Mouse (Mus musculus) liver, embryonic 12.5 days (tissue): ENCODE measurements around the gene Ldha. TPM values are rescaled to one million over a fixed set of nuclear protein-coding genes. Genes with fewer than 3 reads are reported as not detected.
"Not testable (repeated sequence)": the region's sequence is repeated elsewhere in the genome, so short reads cannot be mapped to it uniquely, and the experiment has no call there.

Source experiments
- ATAC-seq: fragments of 200-750 bp; cut with Nextera tagmentation; 2 replicates; pipeline ENCODE4 v1.8.0; 2017; ENCODE audit warnings: moderate number of reproducible peaks, mild to moderate bottlenecking, moderate library complexity
- H3K27ac ChIP-seq: fragments of 300-500 bp; sonication (generic); 2 replicates; pipeline ENCODE4 v1.5.1; 2016; ENCODE audit warnings: mild to moderate bottlenecking
- H3K27me3 ChIP-seq: fragments of 300-500 bp; sonication (generic); replicated peaks from 2 replicates; pipeline ENCODE4 v1.6.1; 2016; ENCODE audit warnings: mild to moderate bottlenecking, moderate library complexity
- H3K36me3 ChIP-seq: fragments of 300-500 bp; sonication (generic); 2 replicates; pipeline ENCODE4 v1.6.1; 2016; ENCODE audit warnings: mild to moderate bottlenecking, moderate library complexity
- H3K4me1 ChIP-seq: fragments of 300-500 bp; sonication (generic); 2 replicates; pipeline ENCODE4 v1.6.1; 2016
- H3K4me2 ChIP-seq: fragments of 300-500 bp; sonication (generic); 2 replicates; pipeline ENCODE4 v1.6.1; 2016; ENCODE audit warnings: mild to moderate bottlenecking, moderate library complexity
- H3K4me3 ChIP-seq: fragments of 300-500 bp; sonication (generic); 2 replicates; pipeline ENCODE4 v1.5.1; 2016; ENCODE audit warnings: mild to moderate bottlenecking, moderate library complexity
- H3K9ac ChIP-seq: fragments of 300-500 bp; sonication (generic); 2 replicates; pipeline ENCODE4 v1.6.1; 2016; ENCODE audit warnings: mild to moderate bottlenecking, moderate library complexity
- H3K9me3 ChIP-seq: fragments of 300-500 bp; sonication (generic); replicated peaks from 2 replicates; pipeline ENCODE4 v1.6.1; 2016; ENCODE audit warnings: mild to moderate bottlenecking, moderate library complexity
- WGBS: fragments of 180-500 bp; shearing (Covaris S2); methylation state at CpG from one replicate; pipeline ENCODE4 v1.1.7; 2016; ENCODE audit not compliant: insufficient replicate concordance; 5-methylcytosine and 5-hydroxymethylcytosine counted together
- polyA plus RNA-seq: library from polyadenylated mRNA; unstranded; fragments of >200 nt; fragmentation: Nextera tagmentation; extraction: Ambion mirVana; gene quantifications from 2 replicates; pipeline ENCODE4 v1.2.1, GENCODE M21; 2016

The Ldha gene
- polyA plus RNA-seq, 1 experiment from 2014 or later: 1,789 TPM

GRCm38 (mm10) chr7:46857436-46857835, 16.2 kb downstream of the Ldha start:
- H3K27me3 ChIP-seq: no peaks in the 10 kb centered on the region
- H3K4me2 ChIP-seq: no peak overlapping the region
- ATAC-seq: no peak
- no peaks in the 10 kb centered on the region for H3K9me3 ChIP-seq
- no peak overlapping the region for H3K9ac ChIP-seq
- WGBS: 72% methylated on average over 9 of the region's 9 CpGs
- no peak overlapping the region for H3K4me3 ChIP-seq
- H3K36me3 ChIP-seq: peaks cover 43% of the 10 kb centered on the region
- no peaks in the 10 kb centered on the region for H3K4me1 ChIP-seq
- no peak overlapping the region for H3K27ac ChIP-seq

DNA sequence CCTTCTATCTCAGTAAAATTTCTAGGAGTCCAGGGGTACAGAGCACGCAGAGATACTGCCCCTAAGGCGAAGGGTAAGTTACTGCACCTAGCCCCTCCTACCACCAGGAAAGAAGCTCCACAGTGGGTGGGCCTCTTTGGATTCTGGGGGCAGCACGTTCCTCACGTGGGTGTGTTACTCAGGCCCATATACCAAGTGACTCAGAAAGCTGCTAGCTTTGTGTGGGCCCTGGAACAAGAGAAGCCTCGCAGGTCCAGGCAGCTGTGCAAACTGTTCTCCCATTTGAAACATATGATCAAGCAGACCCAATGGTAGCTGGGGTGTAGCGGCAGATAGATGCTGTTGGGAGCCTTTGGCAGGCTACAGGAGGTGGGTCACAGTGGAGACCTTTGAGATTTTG, 17.8 kb downstream of the Ldha start:
- no peaks in the 10 kb centered on the region for H3K4me1 ChIP-seq
- no peak overlapping the region for H3K4me2 ChIP-seq
- no peaks in the 10 kb centered on the region for H3K27me3 ChIP-seq
- no peak overlapping the region for H3K4me3 ChIP-seq
- no peak for ATAC-seq
- H3K27ac ChIP-seq: no peak overlapping the region
- H3K36me3 ChIP-seq: peaks cover 27% of the 10 kb centered on the region
- H3K9ac ChIP-seq: no peak overlapping the region
- H3K9me3 ChIP-seq: no peaks in the 10 kb centered on the region
- 43% methylated on average over 6 of the region's 6 CpGs for WGBS

GRCm38 (mm10) chr7:46860996-46861395, 19.7 kb downstream of the Ldha start, which contains the start of gene Ldhc:
TSS of gene Ldhc (plus strand) at chr7:46861203.
- Histone ChIP-seq H3K4me3 (no peak within 1 kb of the TSS), H3K4me2 (no peak within 1 kb of the TSS), H3K4me1 (no peaks in the 10 kb centered on the region), H3K27me3 (no peaks in the 10 kb centered on the region), H3K9me3 (no peaks in the 10 kb centered on the region), H3K9ac (no peak within 1 kb of the TSS), H3K36me3 (peaks cover 7% of the 10 kb centered on the region), H3K27ac (no peak within 1 kb of the TSS)
- 39% methylated on average over 10 of the region's 10 CpGs for WGBS
- no peak for ATAC-seq

DNA sequence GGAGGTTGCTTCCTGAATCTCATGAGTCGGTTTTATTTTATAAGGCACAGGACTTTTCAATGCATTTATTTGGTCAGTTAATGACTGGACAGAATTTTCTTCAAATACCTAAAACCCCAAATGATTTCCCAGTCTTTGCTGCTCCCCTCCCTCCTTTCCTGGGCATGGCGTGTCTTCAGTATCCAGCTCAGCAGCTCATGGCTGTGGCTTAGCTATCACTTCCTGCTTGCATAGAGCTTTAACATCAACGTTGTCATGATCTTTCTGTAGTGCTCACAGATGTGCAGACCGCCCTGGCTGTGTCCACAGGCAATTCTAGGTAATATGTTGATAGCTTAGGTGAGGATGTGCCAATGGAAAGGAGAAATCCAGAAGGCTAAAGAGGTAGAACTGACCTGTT, 30.7 kb downstream of the Ldha start:
- Histone ChIP-seq H3K9me3 (no peaks in the 10 kb centered on the region), H3K4me3 (no peak overlapping the region), H3K4me1 (peaks cover 1% of the 10 kb centered on the region; the same call in 1 of the 2 replicates), H3K4me2 (no peak overlapping the region), H3K27ac (no peak overlapping the region), H3K36me3 (no peaks in the 10 kb centered on the region), H3K27me3 (no peaks in the 10 kb centered on the region), H3K9ac (no peak overlapping the region)
- WGBS: 29% methylated on average over 4 of the region's 4 CpGs
- no peak for ATAC-seq

GRCm38 (mm10) chr7:46876841-46877240, 35.6 kb downstream of the Ldha start:
- H3K27ac ChIP-seq: no peak overlapping the region
- no peak overlapping the region for H3K4me2 ChIP-seq
- no peak overlapping the region for H3K4me3 ChIP-seq
- H3K27me3 ChIP-seq: no peaks in the 10 kb centered on the region
- 0 out of 2 replicates have a peak, but pooled peaks have one; percentile 17 for ATAC-seq
- no peaks in the 10 kb centered on the region for H3K9me3 ChIP-seq
- H3K4me1 ChIP-seq: peaks cover 16% of the 10 kb centered on the region
- 43% methylated on average over 4 of the region's 4 CpGs for WGBS
- H3K9ac ChIP-seq: no peak overlapping the region
- no peaks in the 10 kb centered on the region for H3K36me3 ChIP-seq

GRCm38 (mm10) chr7:46877255-46877654, 36.0 kb downstream of the Ldha start:
- Histone ChIP-seq H3K36me3 (no peaks in the 10 kb centered on the region), H3K9me3 (no peaks in the 10 kb centered on the region), H3K9ac (no peak overlapping the region), H3K27me3 (no peaks in the 10 kb centered on the region), H3K4me1 (peaks cover 17% of the 10 kb centered on the region), H3K27ac (no peak overlapping the region), H3K4me3 (no peak overlapping the region), H3K4me2 (no peak overlapping the region)
- no peak for ATAC-seq
- WGBS: 20% methylated on average over 6 of the region's 6 CpGs

- Histone ChIP-seq H3K9ac (no peak overlapping the region), H3K36me3 (peaks cover 4% of the 10 kb centered on the region), H3K27ac (no peak overlapping the region), H3K4me1 (peaks cover 36% of the 10 kb centered on the region), H3K4me2 (no peak overlapping the region), H3K4me3 (no peak overlapping the region), H3K9me3 (no peaks in the 10 kb centered on the region), H3K27me3 (no peaks in the 10 kb centered on the region)
- WGBS: 82% methylated on average over 5 of the region's 5 CpGs
- no peak for ATAC-seq
Measured at GRCm38 (mm10) chr7:46879851-46880250, 38.6 kb downstream of the Ldha start.

DNA sequence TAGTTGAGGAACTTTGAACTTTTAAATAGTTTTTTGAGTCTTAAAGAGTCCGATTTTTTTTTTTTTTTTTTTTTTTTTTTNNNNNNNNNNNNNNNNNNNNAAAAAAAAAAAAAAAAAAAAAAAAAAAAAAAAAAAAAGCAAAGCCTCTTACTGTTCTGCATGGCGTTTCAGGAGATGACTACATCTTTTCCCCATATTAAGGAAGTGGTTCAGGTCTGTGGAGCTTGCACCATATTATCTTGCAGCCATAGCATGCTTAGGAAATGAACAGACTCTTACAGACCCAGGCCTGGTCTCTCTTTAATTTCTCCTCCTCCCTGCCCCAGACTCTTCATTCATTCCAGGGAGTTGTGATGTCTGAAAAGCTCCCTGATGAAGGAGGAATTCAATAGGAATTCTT, 39.7 kb downstream of the Ldha start:
- no peak overlapping the region for H3K4me2 ChIP-seq
- WGBS: 50% methylated on average over 2 of the region's 2 CpGs
- ATAC-seq: no peak

DNA sequence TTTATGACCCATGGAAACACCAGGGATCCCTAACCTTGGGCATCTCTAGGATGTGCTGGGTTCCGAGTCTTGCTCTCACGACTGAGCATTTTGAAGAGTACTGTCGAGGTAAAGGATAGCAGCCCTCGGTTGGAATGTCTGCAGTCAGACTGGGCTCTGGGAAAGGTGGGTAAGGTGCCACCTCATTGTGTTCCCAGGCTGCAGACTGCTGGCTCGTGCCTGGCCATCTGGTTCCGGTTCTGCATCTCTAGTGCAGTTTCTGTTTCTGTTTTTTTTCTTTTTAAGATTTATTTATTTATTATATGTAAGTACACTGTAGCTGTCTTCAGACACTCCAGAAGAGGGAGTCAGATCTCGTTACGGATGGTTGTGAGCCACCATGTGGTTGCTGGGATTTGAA, 40.7 kb downstream of the Ldha start:
- not testable (repeated sequence) for ATAC-seq, H3K27me3 ChIP-seq, H3K4me2 ChIP-seq, H3K9ac ChIP-seq, H3K9me3 ChIP-seq, H3K4me3 ChIP-seq, H3K27ac ChIP-seq
- peaks cover 25% of the 10 kb centered on the region for H3K36me3 ChIP-seq
- peaks cover 35% of the 10 kb centered on the region for H3K4me1 ChIP-seq
- WGBS: 78% methylated on average over 8 of the region's 8 CpGs

More for the DNA sequence above, 39.7 kb downstream of the Ldha start:
- Histone ChIP-seq H3K27ac (no peak overlapping the region), H3K27me3 (no peaks in the 10 kb centered on the region), H3K4me1 (peaks cover 36% of the 10 kb centered on the region), H3K36me3 (peaks cover 16% of the 10 kb centered on the region), H3K4me3 (no peak overlapping the region), H3K9ac (no peak overlapping the region), H3K9me3 (no peaks in the 10 kb centered on the region)

GRCm38 (mm10) chr7:46883304-46883703, 42.0 kb downstream of the Ldha start:
- peaks cover 22% of the 10 kb centered on the region for H3K4me1 ChIP-seq
- peak; percentile 54 for ATAC-seq
- peaks cover 39% of the 10 kb centered on the region for H3K36me3 ChIP-seq
- H3K27me3 ChIP-seq: no peaks in the 10 kb centered on the region
- H3K27ac ChIP-seq: no peak overlapping the region
- H3K4me2 ChIP-seq: no peak overlapping the region
- 6% methylated on average over 3 of the region's 3 CpGs for WGBS
- H3K4me3 ChIP-seq: no peak overlapping the region
- H3K9me3 ChIP-seq: no peaks in the 10 kb centered on the region
- H3K9ac ChIP-seq: no peak overlapping the region

- Histone ChIP-seq H3K9ac (no peak overlapping the region), H3K9me3 (no peaks in the 10 kb centered on the region), H3K4me2 (no peak overlapping the region), H3K4me3 (no peak overlapping the region), H3K27ac (no peak overlapping the region), H3K4me1 (peaks cover 4% of the 10 kb centered on the region; the same call in 1 of the 2 replicates), H3K27me3 (no peaks in the 10 kb centered on the region), H3K36me3 (peaks cover 95% of the 10 kb centered on the region)
- 62% methylated on average over 3 of the region's 3 CpGs for WGBS
- no peak for ATAC-seq
Measured at GRCm38 (mm10) chr7:46895511-46895910, 54.2 kb downstream of the Ldha start.

DNA sequence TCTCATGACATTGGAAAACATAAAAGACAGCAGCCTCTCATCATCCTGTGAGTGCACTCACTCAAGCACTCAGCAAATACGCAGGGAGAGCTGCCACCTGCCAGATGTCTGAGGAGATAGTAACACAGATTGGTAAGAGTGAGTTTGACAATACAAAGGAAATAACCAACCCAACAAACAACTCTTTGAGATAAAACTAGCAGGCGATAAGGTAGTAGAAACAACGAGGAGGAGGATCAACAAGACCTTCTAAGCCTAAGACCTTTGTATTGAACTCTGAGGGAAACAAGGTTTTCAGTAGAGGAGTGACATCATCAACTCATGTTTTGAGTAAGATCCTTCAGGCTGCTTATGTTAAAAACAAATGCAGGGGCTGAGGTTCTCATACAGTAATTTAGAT, 58.1 kb downstream of the Ldha start:
- H3K4me1 ChIP-seq: peaks cover 4% of the 10 kb centered on the region; the same call in 1 of the 2 replicates
- H3K36me3 ChIP-seq: peaks cover 95% of the 10 kb centered on the region
- no peak overlapping the region for H3K4me3 ChIP-seq
- 27% methylated on average over 3 of the region's 3 CpGs for WGBS
- no peak overlapping the region for H3K4me2 ChIP-seq
- H3K9me3 ChIP-seq: no peaks in the 10 kb centered on the region
- H3K9ac ChIP-seq: no peak overlapping the region
- H3K27ac ChIP-seq: no peak overlapping the region
- ATAC-seq: no peak
- H3K27me3 ChIP-seq: no peaks in the 10 kb centered on the region
